Mouse (Mus musculus) lung, adult 2 months (tissue): ENCODE results near the gene Slc12a7.

Experiments
- CTCF ChIP-seq: fragments of 200-500 bp; IDR thresholded peaks from 2 replicates; pipeline ENCODE4 v1.5.1; 2011; ENCODE audit warnings: mild to moderate bottlenecking, low read length, control low read depth; ENCODE audit not compliant: insufficient read depth
- POLR2A ChIP-seq: fragments of 200-500 bp; IDR thresholded peaks from 2 replicates; pipeline ENCODE4 v1.6.1; 2011; ENCODE audit warnings: low read depth, mild to moderate bottlenecking, control low read depth, low read length, borderline replicate concordance; ENCODE audit errors: extremely low read depth

GRCm38 (mm10) chr13:73835791-73836190 lies 102.9 kb downstream of the Slc12a7 start:
- TF ChIP-seq POLR2A (no peak), CTCF (no peak)
